Mouse (Mus musculus) kidney, embryonic 16.5 days (tissue): ENCODE results near the gene Cyld. TPM values are rescaled to one million over a fixed set of nuclear protein-coding genes. Genes with fewer than 3 reads are reported as not detected.

Experiments used
- ATAC-seq: fragments of 200-750 bp; cut with Nextera tagmentation; 2 replicates; pipeline ENCODE4 v1.8.0; 2017; ENCODE audit warnings: moderate TSS enrichment; ENCODE audit not compliant: low FRiP score, low TSS enrichment
- H3K27ac ChIP-seq: fragments of 300-500 bp; sonication (generic); 2 replicates; pipeline ENCODE4 v1.5.1; 2014; ENCODE audit warnings: low read length
- H3K27me3 ChIP-seq: fragments of 300-500 bp; sonication (generic); 2 replicates; pipeline ENCODE4 v1.6.1; 2014; ENCODE audit warnings: low read length, control low read depth, mixed read lengths; ENCODE audit not compliant: insufficient read depth
- H3K36me3 ChIP-seq: fragments of 300-500 bp; sonication (generic); 2 replicates; pipeline ENCODE4 v1.6.1; 2014; ENCODE audit warnings: low read length, control low read depth, mixed read lengths; ENCODE audit not compliant: insufficient read depth
- H3K4me1 ChIP-seq: fragments of 300-500 bp; sonication (generic); 2 replicates; pipeline ENCODE4 v1.6.1; 2014; ENCODE audit warnings: low read length, control low read depth, mixed read lengths; ENCODE audit not compliant: insufficient read depth
- H3K4me2 ChIP-seq: fragments of 300-500 bp; sonication (generic); replicated peaks from 2 replicates; pipeline ENCODE4 v1.6.1; 2014; ENCODE audit warnings: low read depth, low read length
- H3K4me3 ChIP-seq: fragments of 300-500 bp; sonication (generic); 2 replicates; pipeline ENCODE4 v1.5.1; 2014; ENCODE audit warnings: mild to moderate bottlenecking, low read length
- H3K9ac ChIP-seq: fragments of 300-500 bp; sonication (generic); replicated peaks from 2 replicates; pipeline ENCODE4 v1.6.1; 2014; ENCODE audit warnings: low read length
- H3K9me3 ChIP-seq: fragments of 300-500 bp; sonication (generic); 2 replicates; pipeline ENCODE4 v1.6.1; 2016; ENCODE audit warnings: low read length, control low read depth
- WGBS: fragments of 180-500 bp; shearing (Covaris S2); extraction: QIAGEN DNeasy Blood & Tissue Kit; methylation state at CpG from one replicate; pipeline ENCODE4 v1.1.7; 2014; 5-methylcytosine and 5-hydroxymethylcytosine counted together
- polyA plus RNA-seq: library from polyadenylated mRNA; unstranded; fragments of >200 nt; fragmentation: Nextera tagmentation; extraction: Ambion mirVana; gene quantifications from 2 replicates; pipeline ENCODE4 v1.2.1, GENCODE M21; 2015

Gene Cyld
- polyA plus RNA-seq, 1 experiment from 2014 or later: 13.1 TPM

DNA sequence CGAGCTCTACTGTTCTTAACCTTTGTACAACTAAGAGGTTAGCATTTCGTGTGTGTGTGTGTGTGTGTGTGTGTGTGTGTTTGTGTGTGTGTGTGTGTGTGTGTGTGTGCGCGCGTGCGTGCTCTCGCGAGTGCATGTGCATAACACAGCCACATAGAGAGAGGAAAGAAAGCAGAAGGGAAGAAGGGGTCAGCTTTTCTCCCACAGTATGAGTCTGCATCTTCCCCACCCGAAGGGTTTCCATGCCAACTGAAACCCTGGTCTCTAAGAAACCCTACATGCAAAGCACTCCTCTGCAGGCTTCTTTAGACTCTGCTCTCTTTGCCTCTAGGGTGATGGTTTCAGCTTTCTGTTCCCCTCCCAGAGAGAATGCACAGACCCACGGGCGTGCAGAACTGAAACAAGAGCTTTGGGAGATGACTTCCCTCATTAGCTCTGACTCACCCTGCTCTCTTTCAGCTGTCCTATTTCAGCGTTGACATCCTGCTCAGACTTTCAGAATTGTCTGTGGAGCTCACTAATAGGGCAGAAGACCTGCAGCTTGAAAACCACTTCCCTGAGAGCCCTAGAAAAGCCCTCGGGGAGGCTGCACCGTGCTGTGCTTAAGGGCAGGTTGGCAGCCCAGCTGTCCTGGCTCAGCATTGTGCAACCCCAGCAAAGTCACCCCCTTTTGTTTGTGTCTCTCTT, 28.3 kb upstream of the Cyld start:
- H3K4me2 ChIP-seq: no peak overlapping the region
- peaks cover 19% of the 10 kb centered on the region for H3K4me1 ChIP-seq
- WGBS: 55% methylated on average over 14 of the region's 14 CpGs
- no peak overlapping the region for H3K4me3 ChIP-seq
- no peak overlapping the region for H3K9ac ChIP-seq
- peak; percentile 41; the same call in 1 of the 2 replicates for ATAC-seq
- no peaks in the 10 kb centered on the region for H3K27me3 ChIP-seq
- no peaks in the 10 kb centered on the region for H3K9me3 ChIP-seq
- no peaks in the 10 kb centered on the region for H3K36me3 ChIP-seq
- H3K27ac ChIP-seq: 0 out of 2 replicates have a peak overlapping the region, but pooled peaks have one; percentile 13

DNA sequence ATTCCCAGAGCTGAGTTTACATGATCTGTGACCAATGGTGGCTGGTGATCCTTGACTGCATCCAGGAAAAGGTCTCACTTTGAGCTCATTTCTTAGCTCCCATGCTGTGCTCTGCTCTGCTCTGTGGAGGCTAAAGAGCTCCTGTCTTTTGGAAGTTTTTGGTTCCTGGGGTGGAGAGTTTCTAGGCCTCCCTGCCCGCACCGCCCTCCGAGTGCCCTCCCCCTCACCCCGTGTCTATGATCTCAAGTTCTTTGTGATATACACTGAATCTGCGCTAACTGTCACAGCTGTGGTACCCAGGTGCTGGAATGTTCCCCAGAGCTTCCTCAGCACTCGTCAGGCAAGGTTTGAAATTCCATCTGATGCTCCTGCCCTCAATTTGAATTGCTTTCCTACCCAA, 26.0 kb upstream of the Cyld start:
- WGBS: 59% methylated on average over 6 of the region's 6 CpGs
- H3K9ac ChIP-seq: no peak overlapping the region
- H3K4me2 ChIP-seq: no peak overlapping the region
- H3K9me3 ChIP-seq: no peaks in the 10 kb centered on the region
- peaks cover 8% of the 10 kb centered on the region for H3K4me1 ChIP-seq
- no peak overlapping the region for H3K27ac ChIP-seq
- no peaks in the 10 kb centered on the region for H3K27me3 ChIP-seq
- H3K4me3 ChIP-seq: no peak overlapping the region
- H3K36me3 ChIP-seq: no peaks in the 10 kb centered on the region
- no peak for ATAC-seq

DNA sequence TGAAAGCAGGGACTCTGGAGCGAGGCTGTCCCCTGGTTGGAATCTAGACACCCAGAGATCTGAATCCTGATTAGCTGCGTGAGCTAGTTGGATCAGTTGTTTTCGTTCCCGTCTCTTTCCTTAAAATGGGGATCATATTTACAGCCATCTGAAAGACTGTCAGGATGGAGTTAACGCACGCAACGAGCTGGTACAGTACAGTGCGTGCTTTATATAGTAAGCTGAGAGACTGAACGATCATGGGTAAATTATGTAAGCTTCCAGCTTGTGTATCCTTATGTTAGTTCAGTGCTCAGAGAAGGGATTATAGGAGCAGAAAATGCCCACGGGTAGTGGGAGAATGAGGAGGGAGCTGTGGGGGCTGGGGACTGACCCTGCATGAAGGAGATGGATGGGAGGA, 25.3 kb upstream of the Cyld start:
- Histone ChIP-seq H3K9me3 (no peaks in the 10 kb centered on the region), H3K27ac (no peak overlapping the region), H3K27me3 (no peaks in the 10 kb centered on the region), H3K4me2 (no peak overlapping the region), H3K9ac (no peak overlapping the region), H3K4me1 (peaks cover 2% of the 10 kb centered on the region), H3K4me3 (no peak overlapping the region), H3K36me3 (no peaks in the 10 kb centered on the region)
- 64% methylated on average over 10 of the region's 10 CpGs for WGBS
- no peak for ATAC-seq

DNA sequence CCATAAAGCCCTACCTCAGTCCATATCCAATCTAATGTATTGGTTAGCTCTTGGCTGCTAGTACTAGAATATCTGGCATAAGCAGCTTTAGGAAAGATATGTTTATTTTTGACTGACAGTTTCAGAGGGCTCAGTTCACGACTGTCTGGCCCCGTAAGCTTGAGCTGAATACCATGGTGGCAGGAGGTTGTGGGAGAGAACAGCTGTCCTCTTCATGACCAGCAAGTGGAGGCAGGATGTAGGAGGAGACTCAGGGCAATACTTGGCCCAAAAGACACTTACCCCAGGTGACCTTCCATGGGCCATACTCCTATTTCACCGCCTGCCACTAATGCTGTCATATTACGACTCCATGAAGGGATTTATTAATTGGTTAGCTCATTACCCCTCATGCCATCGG, 23.0 kb upstream of the Cyld start:
- Histone ChIP-seq H3K4me3 (no peak overlapping the region), H3K27ac (no peak overlapping the region), H3K36me3 (no peaks in the 10 kb centered on the region), H3K4me1 (no peaks in the 10 kb centered on the region), H3K4me2 (no peak overlapping the region), H3K9ac (no peak overlapping the region), H3K27me3 (no peaks in the 10 kb centered on the region), H3K9me3 (no peaks in the 10 kb centered on the region)
- 62% methylated on average over 5 of the region's 5 CpGs for WGBS
- no peak for ATAC-seq

DNA sequence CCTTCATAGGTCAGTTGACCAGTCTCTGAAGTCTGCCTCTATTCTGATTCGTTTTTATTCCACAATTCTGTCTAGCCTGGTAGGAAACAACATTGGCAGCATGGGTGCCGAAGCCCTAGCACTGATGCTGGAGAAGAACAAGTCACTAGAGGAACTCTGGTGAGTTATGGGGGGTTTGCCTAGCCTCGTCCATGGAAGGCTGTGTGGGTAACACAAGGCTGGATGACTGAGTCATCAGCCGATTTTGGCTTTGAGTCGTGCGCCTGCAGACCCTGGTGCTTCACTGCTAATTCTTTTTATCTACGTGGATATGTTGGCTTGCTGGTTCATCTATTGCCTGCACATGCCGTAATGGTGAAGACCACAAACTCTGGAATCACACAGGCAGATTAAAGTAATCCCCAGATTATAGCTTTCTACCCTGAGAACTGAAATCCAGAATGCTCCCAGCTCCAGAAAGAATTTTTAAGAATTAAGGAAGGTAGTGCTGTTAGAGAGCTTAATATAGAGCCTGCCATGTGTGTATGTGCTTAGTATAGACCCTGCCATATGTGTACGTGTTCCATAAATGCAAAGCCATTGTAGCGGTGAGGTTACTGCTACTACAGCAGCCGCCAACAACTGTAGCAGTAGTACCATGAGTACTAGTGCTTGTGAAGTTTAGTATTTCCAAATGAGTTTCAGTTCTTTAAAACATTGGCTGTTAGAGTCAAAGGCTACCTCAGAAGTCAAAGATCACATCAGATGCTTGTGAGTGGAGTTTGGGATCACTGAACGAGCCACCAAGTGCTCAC, 21.3 kb upstream of the Cyld start:
- H3K9me3 ChIP-seq: no peaks in the 10 kb centered on the region
- no peak overlapping the region for H3K4me2 ChIP-seq
- H3K27me3 ChIP-seq: no peaks in the 10 kb centered on the region
- 89% methylated on average over 12 of the region's 12 CpGs for WGBS
- H3K27ac ChIP-seq: no peak overlapping the region
- no peak for ATAC-seq
- no peak overlapping the region for H3K4me3 ChIP-seq
- no peak overlapping the region for H3K9ac ChIP-seq
- no peaks in the 10 kb centered on the region for H3K36me3 ChIP-seq
- no peaks in the 10 kb centered on the region for H3K4me1 ChIP-seq

DNA sequence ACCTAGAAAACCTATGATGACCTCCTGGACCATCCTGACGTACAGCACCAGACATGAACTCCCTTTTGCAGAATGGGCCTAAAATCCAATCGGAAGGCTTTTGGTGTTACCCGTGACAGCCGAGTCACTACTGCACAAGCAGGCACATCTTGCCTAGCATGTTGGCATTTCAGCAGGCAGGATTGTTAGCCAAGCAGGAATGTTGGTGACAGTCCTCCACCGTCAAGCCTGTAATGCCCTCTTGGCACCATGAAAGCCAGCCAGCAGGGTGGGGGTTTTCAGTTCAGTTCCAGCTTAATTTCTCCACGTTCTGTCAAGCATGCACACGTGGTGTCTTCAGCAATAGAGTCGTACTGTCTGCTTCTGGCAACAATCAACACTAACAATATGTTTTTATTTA, 19.8 kb upstream of the Cyld start:
- no peak for ATAC-seq
- no peak overlapping the region for H3K4me3 ChIP-seq
- no peaks in the 10 kb centered on the region for H3K9me3 ChIP-seq
- no peak overlapping the region for H3K27ac ChIP-seq
- WGBS: 82% methylated on average over 8 of the region's 8 CpGs
- H3K27me3 ChIP-seq: no peaks in the 10 kb centered on the region
- H3K4me2 ChIP-seq: no peak overlapping the region
- no peaks in the 10 kb centered on the region for H3K36me3 ChIP-seq
- no peak overlapping the region for H3K9ac ChIP-seq
- H3K4me1 ChIP-seq: no peaks in the 10 kb centered on the region

DNA sequence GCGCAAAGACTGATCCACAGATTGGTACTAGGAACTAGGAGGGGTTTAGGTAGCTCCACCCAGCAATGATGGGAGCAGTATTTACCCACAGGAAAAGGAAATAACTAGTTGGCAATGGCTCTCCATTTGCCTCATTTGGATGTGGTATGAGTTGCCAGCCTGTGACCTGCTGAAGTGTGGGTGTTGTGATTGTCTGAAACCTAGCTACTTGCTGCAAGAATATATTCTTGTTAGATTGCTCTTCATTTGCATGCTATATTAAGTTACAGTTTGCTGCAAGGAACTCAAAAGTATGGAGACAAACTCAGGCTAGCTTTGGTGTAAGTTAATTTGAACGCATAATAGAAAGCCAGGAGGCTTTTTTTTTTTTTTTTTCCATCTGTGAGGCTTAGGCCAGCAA, 16.3 kb upstream of the Cyld start:
- WGBS: 92% methylated on average over 2 of the region's 2 CpGs
- Histone ChIP-seq H3K9me3 (no peaks in the 10 kb centered on the region), H3K27me3 (no peaks in the 10 kb centered on the region), H3K27ac (no peak overlapping the region), H3K4me1 (no peaks in the 10 kb centered on the region), H3K36me3 (no peaks in the 10 kb centered on the region), H3K4me3 (no peak overlapping the region), H3K4me2 (no peak overlapping the region), H3K9ac (no peak overlapping the region)
- ATAC-seq: no peak

DNA sequence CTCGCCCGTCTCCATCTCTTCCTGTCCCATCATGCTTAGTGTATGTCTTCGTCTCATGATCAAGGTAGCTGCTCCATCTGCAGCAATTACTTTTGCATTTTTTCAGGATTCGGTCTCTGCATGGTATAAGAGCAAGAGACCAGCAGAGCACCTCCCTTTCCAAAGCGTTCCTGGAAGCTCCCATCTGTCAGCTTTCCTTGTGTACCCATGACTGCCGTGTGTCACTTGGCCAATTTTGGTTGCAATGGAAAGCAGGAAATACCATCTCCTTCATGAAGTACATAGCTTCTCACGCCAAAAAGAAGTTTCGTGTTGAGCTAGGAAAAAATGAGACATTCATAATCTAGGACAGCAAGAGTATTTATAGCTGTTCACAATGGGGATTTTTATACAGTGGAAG, 15.8 kb upstream of the Cyld start:
- no peak for ATAC-seq
- H3K27me3 ChIP-seq: no peaks in the 10 kb centered on the region
- H3K4me2 ChIP-seq: no peak overlapping the region
- H3K4me3 ChIP-seq: no peak overlapping the region
- WGBS: 83% methylated on average over 8 of the region's 8 CpGs
- no peaks in the 10 kb centered on the region for H3K4me1 ChIP-seq
- H3K9me3 ChIP-seq: no peaks in the 10 kb centered on the region
- H3K27ac ChIP-seq: no peak overlapping the region
- no peaks in the 10 kb centered on the region for H3K36me3 ChIP-seq
- no peak overlapping the region for H3K9ac ChIP-seq

DNA sequence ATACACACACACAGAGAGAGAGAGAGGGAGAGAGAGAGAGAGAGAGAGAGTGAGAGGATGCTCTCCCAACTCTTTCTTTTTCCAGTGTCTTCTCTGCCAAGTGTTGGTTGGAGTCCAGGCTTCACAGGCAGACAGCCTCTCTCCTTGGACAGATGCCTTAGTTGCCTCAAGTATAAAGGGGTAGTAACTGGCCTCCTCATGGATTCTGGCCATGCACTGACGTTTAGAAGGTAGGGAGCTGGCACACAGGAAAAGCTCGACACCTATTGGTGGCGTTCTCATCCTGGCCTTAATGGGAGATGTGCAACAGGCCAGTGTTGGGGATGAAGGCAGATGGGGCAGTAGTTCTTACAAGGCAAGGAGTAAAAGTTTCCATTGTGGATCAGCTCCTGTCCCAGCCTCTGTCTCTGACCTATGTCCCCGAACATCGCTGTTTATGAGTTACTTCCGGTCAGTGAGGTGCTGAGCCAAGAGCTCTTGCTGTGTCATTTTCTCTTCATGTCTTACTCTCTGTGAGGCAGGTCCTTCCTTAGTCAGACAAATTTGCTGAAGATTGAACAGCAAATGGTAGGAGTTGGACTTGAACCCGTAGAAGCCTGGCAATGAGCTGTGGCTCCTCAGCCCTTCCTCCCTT, 13.1 kb upstream of the Cyld start:
- Histone ChIP-seq H3K27me3 (no peaks in the 10 kb centered on the region), H3K36me3 (no peaks in the 10 kb centered on the region), H3K4me3 (no peak overlapping the region), H3K4me1 (peaks cover 3% of the 10 kb centered on the region; the same call in 1 of the 2 replicates), H3K9ac (no peak overlapping the region), H3K9me3 (no peaks in the 10 kb centered on the region), H3K4me2 (no peak overlapping the region), H3K27ac (no peak overlapping the region)
- 83% methylated on average over 7 of the region's 7 CpGs for WGBS
- no peak for ATAC-seq
